Mouse (Mus musculus): ENCODE measurements around the gene Inafm1. TPM values are rescaled to one million over a fixed set of nuclear protein-coding genes. Genes with fewer than 3 reads are reported as not detected.
A peak's percentile ranks its signal among the peaks of the same experiment; 100 is the strongest.
"Not testable (repeated sequence)": the region's sequence is repeated elsewhere in the genome, so short reads cannot be mapped to it uniquely, and the experiment has no call there.

Inafm1 gene
- total and polyA plus RNA-seq, 3 experiments = 50.7 to 87.6 TPM; not detected in 1

GRCm38 (mm10) chr7:16307141-16307540 lies 33.7 kb upstream of the Inafm1 start:
- H3K27me3 ChIP-seq (ENCODE audit: control insufficient read depth in 1 of 2, insufficient read depth in 2 of 2, low read length in 2 of 2); H3K9me3 ChIP-seq (replicated peaks; ENCODE audit: insufficient read depth, low read length): not testable (repeated sequence)
- TF ChIP-seq ZNF384 (IDR thresholded peaks at IDR 0.05; ENCODE audit: low read depth, low read length) = peak; percentile 64

GRCm38 (mm10) chr7:16299419-16300035 lies 26.1 kb upstream of the Inafm1 start:
- no peak for DNase-seq (ENCODE audit: low read depth, low spot score)
- peaks cover 0 to 10% of the 10 kb centered on the region in 2 experiments; a peak in 2 of 4 replicates for H3K36me3 ChIP-seq (ENCODE audit: control insufficient read depth in 1 of 2, insufficient read depth in 2 of 2, low read length in 2 of 2)
- H3K4me3 ChIP-seq (ENCODE audit: control insufficient read depth in 1 of 2, insufficient read depth in 1 of 2, low read depth in 2 of 2, low read length in 2 of 2) = no peak overlapping the region
- H3K9me3 ChIP-seq (replicated peaks; ENCODE audit: insufficient read depth, low read length) = no peaks in the 10 kb centered on the region
- no peak overlapping the region for H3K27ac ChIP-seq (ENCODE audit: control insufficient read depth, low read depth, low read length)
- H3K9ac ChIP-seq (ENCODE audit: control insufficient read depth, low read depth, low read length, poor library complexity, severe bottlenecking) = no peak overlapping the region
- peaks cover 1% of the 10 kb centered on the region; the same call in 1 of the 2 replicates for H3K79me2 ChIP-seq (ENCODE audit: control insufficient read depth, insufficient read depth, low read length, poor library complexity)
- H3K4me1 ChIP-seq (ENCODE audit: control insufficient read depth in 1 of 2, insufficient read depth in 2 of 2, low read length in 2 of 2) = peaks cover 0 to 15% of the 10 kb centered on the region in 2 experiments; a peak in 2 of 4 replicates
- no peaks in the 10 kb centered on the region for H3K27me3 ChIP-seq (ENCODE audit: control insufficient read depth in 1 of 2, insufficient read depth in 2 of 2, low read length in 2 of 2)
- TF ChIP-seq MAZ (IDR thresholded peaks at IDR 0.05; ENCODE audit: low read depth, low read length) (no peak), MXI1 (IDR thresholded peaks at IDR 0.05; ENCODE audit: low read depth, low read length) (no peak), POLR2A (IDR thresholded peaks at IDR 0.05; ENCODE audit: control insufficient read depth in 1 of 2, insufficient read depth in 1 of 2, low read depth in 1 of 2, low read length in 2 of 2, poor library complexity in 1 of 2) (no peak), E2F4 (IDR thresholded peaks at IDR 0.05; ENCODE audit: borderline replicate concordance, low read depth, low read length) (no peak), GABPA (IDR thresholded peaks at IDR 0.05; ENCODE audit: low read depth, low read length) (no peak), ETS1 (IDR thresholded peaks at IDR 0.05; ENCODE audit: low read depth, low read length) (no peak), ZMIZ1 (IDR thresholded peaks at IDR 0.05; ENCODE audit: low read depth, low read length) (no peak), MEF2A (IDR thresholded peaks at IDR 0.05; ENCODE audit: extremely low read depth, insufficient replicate concordance, low read depth, low read length, poor library complexity, severe bottlenecking) (no peak), RAD21 (IDR thresholded peaks at IDR 0.05; ENCODE audit: low read depth, low read length) (no peak), JUND (IDR thresholded peaks at IDR 0.05; ENCODE audit: low read depth, low read length) (no peak), TCF12 (IDR thresholded peaks at IDR 0.05; ENCODE audit: low read depth, low read length) (no peak), POLR2AphosphoS2 (IDR thresholded peaks at IDR 0.05; ENCODE audit: low read length) (no peak), ELF1 (IDR thresholded peaks at IDR 0.05; ENCODE audit: low read depth, low read length) (no peak)

More at GRCm38 (mm10) chr7:16307141-16307540, 33.7 kb upstream of the Inafm1 start:
- H3K9ac ChIP-seq (ENCODE audit: control insufficient read depth, low read depth, low read length, poor library complexity, severe bottlenecking); DNase-seq (ENCODE audit: low read depth, low spot score); H3K79me2 ChIP-seq (ENCODE audit: control insufficient read depth, insufficient read depth, low read length, poor library complexity); H3K27ac ChIP-seq (ENCODE audit: control insufficient read depth, low read depth, low read length); H3K4me3 ChIP-seq (ENCODE audit: control insufficient read depth in 1 of 2, insufficient read depth in 1 of 2, low read depth in 2 of 2, low read length in 2 of 2); H3K36me3 ChIP-seq (ENCODE audit: control insufficient read depth in 1 of 2, insufficient read depth in 2 of 2, low read length in 2 of 2); H3K4me1 ChIP-seq (ENCODE audit: control insufficient read depth in 1 of 2, insufficient read depth in 2 of 2, low read length in 2 of 2): not testable (repeated sequence)

GRCm38 (mm10) chr7:16298927-16299326 lies 25.5 kb upstream of the Inafm1 start:
- no peak for DNase-seq (ENCODE audit: low read depth, low spot score)
- no peak overlapping the region for H3K27ac ChIP-seq (ENCODE audit: control insufficient read depth, low read depth, low read length)
- H3K27me3 ChIP-seq (ENCODE audit: control insufficient read depth in 1 of 2, insufficient read depth in 2 of 2, low read length in 2 of 2) = no peaks in the 10 kb centered on the region
- no peak overlapping the region for H3K4me3 ChIP-seq (ENCODE audit: control insufficient read depth in 1 of 2, insufficient read depth in 1 of 2, low read depth in 2 of 2, low read length in 2 of 2)
- H3K4me1 ChIP-seq (ENCODE audit: control insufficient read depth in 1 of 2, insufficient read depth in 2 of 2, low read length in 2 of 2) = peaks cover 0 to 15% of the 10 kb centered on the region in 2 experiments; a peak in 2 of 4 replicates
- H3K36me3 ChIP-seq (ENCODE audit: control insufficient read depth in 1 of 2, insufficient read depth in 2 of 2, low read length in 2 of 2) = peaks cover 0 to 10% of the 10 kb centered on the region in 2 experiments; a peak in 2 of 4 replicates
- peaks cover 1% of the 10 kb centered on the region; the same call in 1 of the 2 replicates for H3K79me2 ChIP-seq (ENCODE audit: control insufficient read depth, insufficient read depth, low read length, poor library complexity)
- no peak for TF ChIP-seq USF1 (IDR thresholded peaks at IDR 0.05; ENCODE audit: low read depth, low read length)
- no peak for TF ChIP-seq EP300 (IDR thresholded peaks at IDR 0.05; ENCODE audit: low read depth in 1 of 2, low read length in 2 of 2)
- TF ChIP-seq GABPA (IDR thresholded peaks at IDR 0.05; ENCODE audit: low read depth, low read length) = no peak
- TF ChIP-seq UBTF (IDR thresholded peaks at IDR 0.05; ENCODE audit: borderline replicate concordance, insufficient read depth, low read depth, low read length) = no peak
- no peak for TF ChIP-seq TCF12 (IDR thresholded peaks at IDR 0.05; ENCODE audit: low read depth, low read length)
- no peak for TF ChIP-seq ZC3H11A (IDR thresholded peaks at IDR 0.05; ENCODE audit: low read depth, low read length)
- no peak for TF ChIP-seq CHD1 (IDR thresholded peaks at IDR 0.05; ENCODE audit: low read depth, low read length)
- TF ChIP-seq BHLHE40 (IDR thresholded peaks at IDR 0.05; ENCODE audit: borderline replicate concordance, low read depth, low read length) = no peak
- no peak for TF ChIP-seq E2F4 (IDR thresholded peaks at IDR 0.05; ENCODE audit: borderline replicate concordance, low read depth, low read length)
- no peak for TF ChIP-seq ETS1 (IDR thresholded peaks at IDR 0.05; ENCODE audit: low read depth, low read length)
- TF ChIP-seq MAX (IDR thresholded peaks at IDR 0.05; ENCODE audit: low read length) = no peak
- TF ChIP-seq HCFC1 (IDR thresholded peaks at IDR 0.05; ENCODE audit: low read depth, low read length) = no peak
- no peak for TF ChIP-seq ZMIZ1 (IDR thresholded peaks at IDR 0.05; ENCODE audit: low read depth, low read length)
- no peak for TF ChIP-seq MXI1 (IDR thresholded peaks at IDR 0.05; ENCODE audit: low read depth, low read length)
- TF ChIP-seq NELFE (IDR thresholded peaks at IDR 0.05; ENCODE audit: low read depth, low read length) = no peak
- no peak for TF ChIP-seq POLR2AphosphoS2 (IDR thresholded peaks at IDR 0.05; ENCODE audit: low read length)
- no peak for TF ChIP-seq CTCF (IDR thresholded peaks at IDR 0.05 in 2 of 3, conservative IDR thresholded peaks at IDR 0.05 in 1 of 3; ENCODE audit: control insufficient read depth in 1 of 3, insufficient read depth in 1 of 3, low read depth in 2 of 3, low read length in 3 of 3, poor library complexity in 1 of 3, severe bottlenecking in 1 of 3)
- H3K9me3 ChIP-seq (replicated peaks; ENCODE audit: insufficient read depth, low read length) = no peaks in the 10 kb centered on the region
- H3K9ac ChIP-seq (ENCODE audit: control insufficient read depth, low read depth, low read length, poor library complexity, severe bottlenecking) = no peak overlapping the region

All from MEL (cell line).